Mouse (Mus musculus): ENCODE results near the gene Eif4e. TPM values are rescaled to one million over a fixed set of nuclear protein-coding genes. Genes with fewer than 3 reads are reported as not detected.

The Eif4e gene
- 100 to 1,000 TPM; 167 to 181 (median 177) TPM for total RNA-seq (2022)

GRCm38 (mm10) chr3:138526073-138526915 is at the start of gene Eif4e:
Gene Eif4e, plus strand, starts transcription at chr3:138526179.
- DNase-seq (ENCODE audit: low spot score in 2 of 2): peak; percentile 15 to 33

GRCm38 (mm10) chr3:138479489-138479888 is 46.5 kb upstream of the Eif4e start:
- no peak for DNase-seq (ENCODE audit: low spot score in 2 of 2)

- DNase-seq (ENCODE audit: low spot score in 2 of 2): no peak
Measured at GRCm38 (mm10) chr3:138481526-138482284, 44.3 kb upstream of the Eif4e start.

GRCm38 (mm10) chr3:138483240-138483639 is 42.7 kb upstream of the Eif4e start:
- DNase-seq (ENCODE audit: low spot score in 2 of 2): no peak

- DNase-seq (ENCODE audit: low spot score in 2 of 2): no peak
Measured at GRCm38 (mm10) chr3:138488584-138489326, 37.2 kb upstream of the Eif4e start.

GRCm38 (mm10) chr3:138489327-138490033 is 36.5 kb upstream of the Eif4e start, which contains the start of gene Metap1:
Gene Metap1, minus strand, starts transcription at chr3:138489515.
- peak; percentile 87 to 90 for DNase-seq (ENCODE audit: low spot score in 2 of 2)

- no peak for DNase-seq (ENCODE audit: low spot score in 2 of 2)
Measured at GRCm38 (mm10) chr3:138490034-138490337, 36.0 kb upstream of the Eif4e start.

GRCm38 (mm10) chr3:138493668-138494067 is 32.3 kb upstream of the Eif4e start:
- no peak for DNase-seq (ENCODE audit: low spot score in 2 of 2)

GRCm38 (mm10) chr3:138494565-138494964 is 31.4 kb upstream of the Eif4e start:
- DNase-seq (ENCODE audit: low spot score in 2 of 2): no peak

GRCm38 (mm10) chr3:138495166-138496145 is 30.5 kb upstream of the Eif4e start:
- DNase-seq (ENCODE audit: low spot score in 2 of 2): no peak

- DNase-seq (ENCODE audit: low spot score in 2 of 2): no peak
Measured at GRCm38 (mm10) chr3:138498731-138499130, 27.2 kb upstream of the Eif4e start.

GRCm38 (mm10) chr3:138499854-138500740 is 25.9 kb upstream of the Eif4e start:
- no peak for DNase-seq (ENCODE audit: low spot score in 2 of 2)

- DNase-seq (ENCODE audit: low spot score in 2 of 2): no peak
Measured at GRCm38 (mm10) chr3:138503754-138504153, 22.2 kb upstream of the Eif4e start.

GRCm38 (mm10) chr3:138506749-138507148 is 19.2 kb upstream of the Eif4e start:
- DNase-seq (ENCODE audit: low spot score in 2 of 2): peak in 1 of 2 experiments; percentile 33

- no peak for DNase-seq (ENCODE audit: low spot score in 2 of 2)
Measured at GRCm38 (mm10) chr3:138509581-138509980, 16.4 kb upstream of the Eif4e start.

GRCm38 (mm10) chr3:138510471-138510870 is 15.5 kb upstream of the Eif4e start:
- no peak for DNase-seq (ENCODE audit: low spot score in 2 of 2)

GRCm38 (mm10) chr3:138513243-138513642 is 12.7 kb upstream of the Eif4e start:
- DNase-seq (ENCODE audit: low spot score in 2 of 2): no peak

GRCm38 (mm10) chr3:138514749-138515148 is 11.2 kb upstream of the Eif4e start:
- no peak for DNase-seq (ENCODE audit: low spot score in 2 of 2)
